Mouse (Mus musculus) liver, embryonic 11.5 days (tissue): ENCODE results near the gene Ctag2. TPM values are rescaled to one million over a fixed set of nuclear protein-coding genes. Genes with fewer than 3 reads are reported as not detected.

Source experiments
- ATAC-seq: fragments of 200-750 bp; cut with Nextera tagmentation; replicated peaks from 2 replicates; pipeline ENCODE4 v1.8.0; 2017; ENCODE audit warnings: moderate number of reproducible peaks, mild to moderate bottlenecking, moderate TSS enrichment, moderate library complexity; ENCODE audit not compliant: low FRiP score
- DNase-seq: peaks from one replicate; pipeline ENCODE4 v3.0.0-alpha.2; 2017; ENCODE audit warnings: low spot score
- H3K27ac ChIP-seq: fragments of 300-500 bp; sonication (generic); 2 replicates; pipeline ENCODE4 v1.5.1; 2014; ENCODE audit warnings: mild to moderate bottlenecking, low read depth, low read length, control low read depth
- H3K27me3 ChIP-seq: fragments of 300-500 bp; sonication (generic); replicated peaks from 2 replicates; pipeline ENCODE4 v1.6.1; 2014; ENCODE audit warnings: low read length, mixed read lengths; ENCODE audit not compliant: control insufficient read depth, insufficient read depth
- H3K36me3 ChIP-seq: fragments of 300-500 bp; sonication (generic); 2 replicates; pipeline ENCODE4 v1.6.1; 2014; ENCODE audit warnings: mild to moderate bottlenecking, low read length, moderate library complexity, mixed read lengths; ENCODE audit not compliant: control insufficient read depth, insufficient read depth
- H3K4me1 ChIP-seq: fragments of 300-500 bp; sonication (generic); replicated peaks from 2 replicates; pipeline ENCODE4 v1.6.1; 2014; ENCODE audit warnings: low read length, mixed read lengths; ENCODE audit not compliant: control insufficient read depth, insufficient read depth
- H3K4me2 ChIP-seq: fragments of 300-500 bp; sonication (generic); 2 replicates; pipeline ENCODE4 v1.6.1; 2014; ENCODE audit warnings: mild to moderate bottlenecking, control low read depth, moderate library complexity
- H3K4me3 ChIP-seq: fragments of 300-500 bp; sonication (generic); 2 replicates; pipeline ENCODE4 v1.5.1; 2014; ENCODE audit warnings: low read depth, low read length, control low read depth
- H3K9ac ChIP-seq: fragments of 300-500 bp; sonication (generic); 2 replicates; pipeline ENCODE4 v1.6.1; 2014; ENCODE audit warnings: low read depth, low read length, control low read depth
- H3K9me3 ChIP-seq: fragments of 300-500 bp; sonication (generic); 2 replicates; pipeline ENCODE4 v1.6.1; 2016; ENCODE audit warnings: low read length, inconsistent platforms, mixed read lengths; ENCODE audit not compliant: control insufficient read depth
- WGBS: fragments of 180-500 bp; shearing (Covaris S2); extraction: QIAGEN DNeasy Blood & Tissue Kit; methylation state at CpG from one replicate; pipeline ENCODE4 v1.1.7; 2014; 5-methylcytosine and 5-hydroxymethylcytosine counted together
- polyA plus RNA-seq: library from polyadenylated mRNA; unstranded; fragments of >200 nt; fragmentation: Nextera tagmentation; extraction: Ambion mirVana; gene quantifications from 2 replicates; pipeline ENCODE4 v1.2.1, GENCODE M21; 2014

Gene Ctag2
- not detected in 2 replicates for polyA plus RNA-seq

DNA sequence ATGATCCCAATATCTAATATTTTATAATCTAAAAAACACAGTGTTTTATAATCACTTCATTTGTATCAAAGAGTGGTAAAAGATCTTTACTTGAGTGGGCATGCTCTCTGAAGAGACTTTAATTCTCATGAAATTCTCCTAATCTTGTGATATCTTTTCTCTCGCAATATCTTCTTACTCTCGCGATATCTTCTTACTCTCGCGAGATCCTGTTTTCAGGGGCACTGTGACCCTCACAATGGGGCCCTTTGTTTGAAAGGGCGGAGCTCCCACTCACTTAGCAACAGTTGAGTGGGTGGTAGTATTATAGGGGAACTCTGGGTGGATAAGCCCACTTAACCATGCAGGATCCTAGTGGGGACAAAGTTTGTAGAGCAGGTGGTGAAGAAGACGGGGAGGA is at the start of gene Ctag2:
Gene Ctag2 (plus strand): TSS at position 301 of the 400 bp plus-strand sequence.
- 85% methylated on average over 7 of the region's 7 CpGs for WGBS
- H3K27ac ChIP-seq = no peak within 1 kb of the TSS
- ATAC-seq = no peak

More for the DNA sequence above, at the start of gene Ctag2:
- H3K9me3 ChIP-seq = no peaks in the 10 kb centered on the region
- no peaks in the 10 kb centered on the region for H3K4me1 ChIP-seq
- H3K9ac ChIP-seq = no peak within 1 kb of the TSS
- no peaks in the 10 kb centered on the region for H3K36me3 ChIP-seq
- DNase-seq = no peak
- H3K27me3 ChIP-seq = no peaks in the 10 kb centered on the region
- H3K4me2 ChIP-seq = no peak within 1 kb of the TSS
- H3K4me3 ChIP-seq = no peak within 1 kb of the TSS
